Mouse (Mus musculus): ENCODE data around the gene Gne. TPM values are rescaled to one million over a fixed set of nuclear protein-coding genes. Genes with fewer than 3 reads are reported as not detected.

Gne gene
- total RNA-seq, 1 experiment from 2014 or later, result 22.9 TPM

DNA sequence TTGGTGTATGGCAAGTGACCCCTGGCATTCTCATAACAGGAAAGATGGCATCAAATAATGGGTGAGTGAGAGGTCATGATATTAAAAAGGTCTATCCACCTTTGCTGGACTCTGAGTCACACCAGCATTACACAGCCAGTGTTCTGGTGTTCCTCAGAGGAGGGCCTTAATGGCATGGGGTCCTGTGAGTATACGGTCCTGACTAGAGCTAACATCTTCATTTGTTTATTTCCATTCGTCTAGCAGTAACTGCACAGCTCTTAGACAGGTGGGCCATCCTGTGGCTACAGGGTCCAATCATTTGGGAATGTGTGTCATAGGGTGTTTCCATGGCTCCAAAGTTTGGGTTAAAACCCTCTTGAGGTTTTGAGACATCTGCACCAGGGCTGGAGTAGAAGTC is 89.6 kb downstream of the Gne start:
- ATAC-seq (ENCODE audit: extremely low read depth, insufficient number of reproducible peaks, low FRiP score, poor library complexity, severe bottlenecking), result no peak

DNA sequence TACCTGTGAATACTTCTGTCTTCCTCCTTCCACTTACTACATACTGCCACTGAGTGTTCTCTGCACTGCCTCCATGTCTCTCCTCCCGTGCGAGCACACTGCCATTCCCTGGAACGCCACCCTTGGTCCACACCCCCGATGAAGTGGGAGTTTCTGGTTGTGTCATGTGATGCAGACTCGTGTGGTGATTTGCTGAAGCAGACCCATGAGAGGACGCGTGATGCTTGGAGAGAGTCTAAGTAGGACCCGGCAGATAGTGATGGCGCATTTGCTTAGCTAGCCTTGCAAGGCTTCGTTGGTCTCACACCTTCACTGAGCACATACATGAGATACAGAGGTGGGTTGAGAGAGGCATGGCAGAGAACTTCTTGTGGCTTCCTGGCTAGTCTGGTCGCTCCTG is 90.9 kb downstream of the Gne start:
- no peak for ATAC-seq (ENCODE audit: extremely low read depth, insufficient number of reproducible peaks, low FRiP score, poor library complexity, severe bottlenecking)

DNA sequence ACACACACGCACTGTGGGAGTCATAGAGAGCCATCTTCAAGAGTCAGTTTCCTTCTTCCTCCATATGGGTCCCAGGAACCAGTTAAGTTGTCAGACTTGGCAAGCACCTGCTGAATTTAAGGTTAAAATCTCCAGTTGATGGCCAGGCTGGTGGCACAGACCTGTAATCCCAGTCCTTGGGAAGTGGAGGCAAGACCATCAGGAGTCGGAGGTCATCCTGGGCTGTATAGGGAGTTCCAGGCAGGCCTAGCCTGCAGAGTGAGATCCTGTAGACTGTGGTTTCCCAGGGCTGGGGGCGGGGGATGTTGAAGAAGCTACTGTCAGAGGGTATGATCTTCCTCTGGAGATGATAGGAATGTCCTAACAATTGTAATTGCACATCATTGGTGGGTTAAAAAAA is 95.0 kb downstream of the Gne start:
- no peak for ATAC-seq (ENCODE audit: extremely low read depth, insufficient number of reproducible peaks, low FRiP score, poor library complexity, severe bottlenecking)

DNA sequence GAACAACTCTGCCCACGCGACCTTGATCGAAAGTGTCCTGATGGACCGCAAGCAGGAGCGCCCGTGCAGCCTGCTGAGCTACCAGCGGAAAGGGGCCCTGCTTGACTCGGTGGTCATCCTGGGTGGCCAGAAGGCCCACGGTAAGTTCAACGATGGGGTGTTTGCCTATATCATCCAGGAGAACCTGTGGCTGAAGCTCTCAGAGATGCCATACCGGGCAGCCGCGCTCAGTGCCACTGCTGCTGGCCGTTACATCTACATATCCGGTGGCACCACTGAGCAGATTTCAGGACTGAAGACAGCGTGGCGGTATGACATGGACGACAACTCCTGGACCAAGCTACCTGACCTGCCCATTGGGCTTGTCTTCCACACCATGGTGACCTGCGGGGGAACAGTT is 99.7 kb downstream of the Gne start:
- ATAC-seq (ENCODE audit: extremely low read depth, insufficient number of reproducible peaks, low FRiP score, poor library complexity, severe bottlenecking), result no peak

Other genes with a start within 250 kb of the Gne start
- not detected in 2 replicates for gene Olfr157, start 244.0 kb downstream of the Gne start, total RNA-seq (2017)
- gene Olfr155, start 232.6 kb downstream of the Gne start, total RNA-seq (2017), result not detected in 2 replicates
- 0.86 and 2.9 TPM in 2 replicates for gene Reck, start 208.6 kb downstream of the Gne start, total RNA-seq (2017)
- gene Glipr2, start 126.8 kb downstream of the Gne start, total RNA-seq (2017), result 257 and 262 TPM in 2 replicates
- gene Ccin, start 100.7 kb downstream of the Gne start, total RNA-seq (2017), result 1.6 and 3.6 TPM in 2 replicates
- gene Clta, start 79.7 kb downstream of the Gne start, total RNA-seq (2017), result 339 TPM in 2 replicates
- 112 and 118 TPM in 2 replicates for gene Rnf38, start 149.6 kb upstream of the Gne start, total RNA-seq (2017)
- gene Melk, start 216.7 kb upstream of the Gne start, total RNA-seq (2017), result 0.12 TPM in 2 replicates

Data from neutrophil, adult 5-6 weeks (primary cell).